Mouse (Mus musculus): ENCODE measurements around the gene Faim. TPM values are rescaled to one million over a fixed set of nuclear protein-coding genes. Genes with fewer than 3 reads are reported as not detected.

Gene Faim
- polyA plus RNA-seq, 1 experiment from 2014 or later, result 117 TPM

DNA sequence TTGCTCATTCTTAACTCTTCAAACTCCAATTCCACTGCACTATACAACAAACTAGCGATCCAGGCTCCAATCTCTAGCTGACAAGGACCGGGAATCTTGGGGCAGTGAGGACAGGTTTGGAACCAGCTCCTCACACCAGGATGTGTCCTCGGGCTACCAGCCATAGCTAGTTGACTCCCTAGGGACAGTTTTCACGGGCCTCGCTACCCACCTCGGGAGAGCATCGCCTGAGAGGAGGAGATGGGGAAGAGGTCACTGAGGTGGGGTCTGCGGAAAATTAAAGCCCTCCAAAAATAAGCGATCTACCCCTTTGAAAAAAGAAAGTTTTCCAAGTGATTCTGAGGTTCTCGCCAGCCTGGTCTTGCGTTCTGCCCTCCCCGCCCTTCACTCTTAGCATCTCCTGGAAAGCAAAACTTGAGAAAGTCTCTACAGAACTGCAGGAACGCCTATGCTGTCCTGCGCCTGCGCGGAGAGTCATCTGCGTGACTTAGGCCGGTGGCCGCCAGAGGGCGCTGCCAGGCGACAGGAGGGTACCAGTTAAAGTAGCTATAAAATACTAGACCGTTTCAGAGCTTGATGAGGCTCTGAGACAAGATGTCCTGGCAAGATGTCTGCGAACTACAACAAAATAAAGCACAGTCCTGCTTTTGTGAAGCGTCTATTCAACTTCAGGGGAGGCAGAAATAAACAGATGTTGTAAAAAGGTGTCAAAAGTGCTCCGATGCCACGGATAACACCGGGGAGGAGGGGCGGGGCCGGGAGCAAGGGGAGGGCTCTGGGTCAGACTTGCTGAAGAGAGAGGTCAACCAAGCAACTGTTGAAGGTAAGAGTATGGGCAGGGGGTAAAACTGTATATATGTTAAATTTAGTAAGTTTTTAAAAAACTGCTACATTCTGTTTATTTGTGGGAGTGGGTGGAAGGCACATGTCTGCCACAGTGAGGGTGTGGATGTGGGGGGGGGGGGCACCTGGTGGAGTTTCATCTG is 6.4 kb upstream of the Faim start:
- H3K4me2 ChIP-seq, result peak overlapping the region; percentile 54
- H3K4me3 ChIP-seq, result peak overlapping the region; percentile 33
- 4% methylated on average over 29 of the region's 29 CpGs for WGBS
- peak; percentile 65 for ATAC-seq (ENCODE audit: low FRiP score)
- H3K4me1 ChIP-seq (replicated peaks), result peaks cover 10% of the 10 kb centered on the region
- peak overlapping the region; percentile 49; the same call in 1 of the 2 replicates for H3K9ac ChIP-seq
- H3K9me3 ChIP-seq, result no peaks in the 10 kb centered on the region
- no peaks in the 10 kb centered on the region for H3K36me3 ChIP-seq
- H3K27me3 ChIP-seq, result peaks cover 69% of the 10 kb centered on the region
- no peak overlapping the region for H3K27ac ChIP-seq

DNA sequence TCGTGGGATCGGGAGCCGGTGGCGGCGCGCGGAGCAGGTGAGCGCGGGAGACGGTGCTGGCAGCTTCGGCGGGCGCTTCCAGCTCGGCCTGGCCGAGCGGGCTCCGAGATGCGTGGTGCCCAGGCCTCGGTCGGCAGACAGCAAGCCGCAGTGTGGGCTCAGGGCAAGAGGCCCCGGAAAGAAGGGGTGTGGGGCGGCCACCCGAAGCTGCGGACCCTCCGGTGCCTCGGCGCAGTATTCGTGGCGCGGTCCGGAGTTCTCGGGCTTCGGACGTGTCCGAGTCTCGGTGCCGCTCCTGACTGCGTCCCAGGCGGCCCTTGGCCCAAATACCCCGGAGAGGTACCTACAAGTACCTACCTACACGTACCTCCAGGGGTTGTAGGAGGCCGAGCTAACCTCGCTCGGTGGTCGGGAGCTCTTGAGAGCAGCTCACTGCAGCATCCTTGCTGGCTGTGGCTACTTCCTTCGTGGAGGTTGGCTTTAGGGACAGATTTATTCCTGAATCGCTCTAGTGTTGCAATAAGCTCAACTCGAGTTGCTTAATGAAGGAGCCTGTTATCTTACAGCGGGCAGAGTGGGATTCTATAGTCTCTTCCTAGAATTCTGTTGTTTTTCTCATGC is 413 bp downstream of the Faim start:
- Histone ChIP-seq H3K4me1 (replicated peaks) (peaks cover 18% of the 10 kb centered on the region), H3K27me3 (peaks cover 22% of the 10 kb centered on the region), H3K9me3 (no peaks in the 10 kb centered on the region), H3K27ac (peak overlapping the region; percentile 76), H3K36me3 (no peaks in the 10 kb centered on the region), H3K9ac (peak overlapping the region; percentile 91), H3K4me2 (peak overlapping the region; percentile 70), H3K4me3 (peak overlapping the region; percentile 88)
- WGBS, result under 1% methylated on average over 45 of the region's 50 CpGs
- peak; percentile 68 for ATAC-seq (ENCODE audit: low FRiP score)

DNA sequence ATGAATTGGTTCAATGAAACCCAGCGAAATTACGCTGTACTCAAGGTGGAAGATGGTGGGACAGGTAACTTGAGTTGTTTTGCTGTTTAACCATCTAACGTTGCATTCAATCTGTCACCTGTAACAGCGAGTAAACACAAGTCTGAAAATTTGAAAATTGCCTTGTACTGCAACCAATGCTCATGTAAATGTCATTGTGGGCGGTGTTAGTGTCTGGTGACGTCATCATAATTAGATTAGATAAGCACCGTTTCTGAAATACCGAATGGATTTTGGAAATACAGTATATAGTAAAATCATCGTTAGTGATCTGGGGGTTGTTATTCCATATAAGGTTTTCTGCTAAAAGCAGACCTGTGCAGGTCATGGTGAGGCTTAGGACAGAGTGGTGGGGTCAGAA is 958 bp downstream of the Faim start:
- Histone ChIP-seq H3K36me3 (no peaks in the 10 kb centered on the region), H3K9me3 (no peaks in the 10 kb centered on the region), H3K27ac (peak overlapping the region; percentile 76; the same call in 1 of the 2 replicates), H3K4me3 (peak overlapping the region; percentile 88), H3K27me3 (peaks cover 19% of the 10 kb centered on the region), H3K4me2 (peak overlapping the region; percentile 70), H3K4me1 (replicated peaks) (peaks cover 18% of the 10 kb centered on the region), H3K9ac (peak overlapping the region; percentile 91)
- WGBS, result 53% methylated on average over 9 of the region's 9 CpGs
- ATAC-seq (ENCODE audit: low FRiP score), result no peak

DNA sequence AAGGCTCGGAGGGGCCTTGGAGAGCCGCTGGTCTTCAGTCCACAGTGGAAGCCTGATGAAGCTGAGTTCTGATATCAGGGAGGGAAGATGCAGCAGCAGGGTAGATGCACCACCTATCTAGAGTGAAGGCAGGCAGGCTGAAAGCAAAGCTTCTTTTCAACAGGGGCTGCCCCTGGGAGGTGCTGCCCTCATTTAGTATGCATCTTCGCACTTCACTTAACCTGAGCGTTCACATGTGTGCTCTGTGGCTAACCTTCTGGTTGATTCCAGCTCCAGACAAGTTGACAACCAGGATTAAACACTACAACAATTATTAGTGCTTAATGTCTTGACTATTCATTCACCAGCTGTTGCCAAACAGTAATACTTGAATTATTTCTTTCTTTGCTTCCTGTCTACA is 7.9 kb downstream of the Faim start:
- H3K27me3 ChIP-seq, result no peaks in the 10 kb centered on the region
- 83% methylated on average over 4 of the region's 4 CpGs for WGBS
- H3K9me3 ChIP-seq, result no peaks in the 10 kb centered on the region
- H3K4me1 ChIP-seq (replicated peaks), result no peaks in the 10 kb centered on the region
- H3K4me3 ChIP-seq, result no peak overlapping the region
- no peak for ATAC-seq (ENCODE audit: low FRiP score)
- no peak overlapping the region for H3K4me2 ChIP-seq
- no peak overlapping the region for H3K9ac ChIP-seq
- peaks cover 41% of the 10 kb centered on the region for H3K36me3 ChIP-seq
- H3K27ac ChIP-seq, result no peak overlapping the region

DNA sequence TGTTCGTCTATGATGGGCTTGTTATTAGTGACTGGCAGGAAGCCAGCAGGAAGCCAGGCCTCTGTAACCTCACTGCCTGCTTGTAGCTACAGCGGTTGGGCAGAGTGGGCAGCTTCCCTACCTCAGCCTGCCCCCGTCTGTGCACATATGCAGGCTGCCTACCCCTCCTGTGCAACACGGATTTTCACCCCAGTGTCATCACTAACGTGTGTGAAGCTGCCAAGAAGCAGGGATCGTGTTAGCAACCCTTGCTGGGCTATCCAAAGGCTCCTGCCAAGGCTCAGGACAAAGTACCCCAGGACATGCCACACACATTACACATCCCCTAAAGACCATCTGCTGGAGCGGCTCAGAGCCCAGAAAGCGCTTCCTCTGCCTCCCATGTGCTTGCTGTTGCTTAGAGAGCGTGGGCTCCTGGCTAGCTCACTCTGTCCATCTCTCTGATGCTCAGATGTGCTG is 13.7 kb downstream of the Faim start:
- Histone ChIP-seq H3K4me3 (no peak overlapping the region), H3K27me3 (no peaks in the 10 kb centered on the region), H3K9ac (no peak overlapping the region), H3K9me3 (no peaks in the 10 kb centered on the region), H3K36me3 (peaks cover 67% of the 10 kb centered on the region), H3K27ac (no peak overlapping the region), H3K4me1 (replicated peaks) (no peaks in the 10 kb centered on the region), H3K4me2 (no peak overlapping the region)
- WGBS, result 77% methylated on average over 9 of the region's 9 CpGs
- no peak for ATAC-seq (ENCODE audit: low FRiP score)

DNA sequence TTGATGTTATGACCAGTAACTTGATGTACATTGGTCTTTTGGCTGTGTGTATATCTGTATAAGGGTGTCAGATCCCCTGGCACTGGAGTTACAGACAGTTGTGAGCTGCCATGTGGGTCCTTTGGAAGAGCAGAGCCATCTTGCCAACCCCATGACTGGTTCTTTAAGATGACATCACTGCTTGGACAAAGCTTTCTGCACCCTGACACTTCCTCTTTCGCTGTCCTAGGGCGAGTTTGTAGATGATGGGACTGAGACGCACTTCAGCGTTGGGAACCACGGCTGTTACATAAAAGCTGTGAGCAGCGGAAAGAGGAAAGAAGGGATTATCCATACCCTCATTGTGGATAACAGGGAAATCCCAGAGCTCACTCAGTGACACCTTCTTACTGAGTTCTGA is 15.2 kb downstream of the Faim start:
- WGBS, result 94% methylated on average over 6 of the region's 6 CpGs
- H3K9ac ChIP-seq, result no peak overlapping the region
- no peak for ATAC-seq (ENCODE audit: low FRiP score)
- H3K4me1 ChIP-seq (replicated peaks), result no peaks in the 10 kb centered on the region
- no peak overlapping the region for H3K27ac ChIP-seq
- peaks cover 72% of the 10 kb centered on the region for H3K36me3 ChIP-seq
- no peak overlapping the region for H3K4me3 ChIP-seq
- no peaks in the 10 kb centered on the region for H3K27me3 ChIP-seq
- no peak overlapping the region for H3K4me2 ChIP-seq
- no peaks in the 10 kb centered on the region for H3K9me3 ChIP-seq

DNA sequence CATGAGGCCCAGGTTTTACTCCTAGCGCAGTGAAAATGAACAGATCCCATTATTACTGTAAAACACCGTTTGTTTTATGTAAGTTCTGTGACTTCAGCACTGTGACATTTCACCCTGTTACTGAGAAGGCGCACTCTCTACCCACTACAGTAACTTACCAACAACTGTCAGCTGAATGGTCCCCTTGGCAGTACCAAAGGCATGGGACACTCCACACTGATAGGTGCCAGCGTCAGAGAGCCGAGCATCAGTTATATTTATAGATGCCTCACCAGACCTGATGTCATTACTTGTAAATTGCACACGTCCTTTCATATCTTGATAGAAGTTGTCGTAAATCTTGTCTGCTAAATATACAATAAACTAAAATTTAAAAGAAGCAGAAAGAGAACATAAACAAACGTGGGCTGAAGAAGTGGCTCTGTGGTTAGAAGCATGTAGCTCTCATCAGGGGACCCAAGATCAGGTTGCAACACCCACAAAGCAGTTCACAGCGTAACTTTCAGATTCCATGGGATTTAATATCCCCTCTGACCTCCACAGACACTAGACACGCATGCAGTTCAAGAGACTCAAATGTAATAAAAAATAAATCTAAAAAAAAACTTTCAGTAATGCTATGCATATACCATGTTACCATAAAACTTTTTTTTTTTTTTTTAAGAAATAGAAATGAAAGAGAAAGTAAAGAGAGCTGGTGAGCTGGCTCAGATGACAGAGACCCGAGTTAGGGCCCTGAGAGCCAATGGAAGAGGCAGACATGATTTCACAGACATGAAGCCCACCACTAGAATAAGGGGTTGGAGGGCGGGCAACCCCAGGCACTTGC is 23.1 kb downstream of the Faim start:
- no peak overlapping the region for H3K4me2 ChIP-seq
- no peak overlapping the region for H3K4me3 ChIP-seq
- WGBS, result 84% methylated on average over 12 of the region's 12 CpGs
- H3K4me1 ChIP-seq (replicated peaks), result no peaks in the 10 kb centered on the region
- no peak for ATAC-seq (ENCODE audit: low FRiP score)
- H3K9me3 ChIP-seq, result no peaks in the 10 kb centered on the region
- H3K27ac ChIP-seq, result no peak overlapping the region
- peaks cover 18% of the 10 kb centered on the region for H3K36me3 ChIP-seq
- no peaks in the 10 kb centered on the region for H3K27me3 ChIP-seq
- H3K9ac ChIP-seq, result no peak overlapping the region

DNA sequence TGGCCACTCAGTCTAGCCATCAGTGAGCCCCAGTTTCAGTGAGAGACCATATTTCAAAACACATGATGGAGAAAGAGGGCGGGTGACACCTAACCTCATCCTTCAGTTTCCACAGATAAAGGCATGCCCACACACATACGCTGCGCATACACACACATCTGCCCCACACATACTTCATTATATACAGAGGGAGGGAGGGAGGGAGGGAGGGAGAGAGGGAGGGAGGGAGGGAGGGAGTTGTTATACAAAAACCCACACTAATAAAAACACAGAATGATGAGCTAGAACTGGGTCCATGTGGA is 23.7 kb downstream of the Faim start:
- 91% methylated on average over 3 of the region's 3 CpGs for WGBS
- peaks cover 18% of the 10 kb centered on the region for H3K36me3 ChIP-seq
- H3K9me3 ChIP-seq, result no peaks in the 10 kb centered on the region

DNA sequence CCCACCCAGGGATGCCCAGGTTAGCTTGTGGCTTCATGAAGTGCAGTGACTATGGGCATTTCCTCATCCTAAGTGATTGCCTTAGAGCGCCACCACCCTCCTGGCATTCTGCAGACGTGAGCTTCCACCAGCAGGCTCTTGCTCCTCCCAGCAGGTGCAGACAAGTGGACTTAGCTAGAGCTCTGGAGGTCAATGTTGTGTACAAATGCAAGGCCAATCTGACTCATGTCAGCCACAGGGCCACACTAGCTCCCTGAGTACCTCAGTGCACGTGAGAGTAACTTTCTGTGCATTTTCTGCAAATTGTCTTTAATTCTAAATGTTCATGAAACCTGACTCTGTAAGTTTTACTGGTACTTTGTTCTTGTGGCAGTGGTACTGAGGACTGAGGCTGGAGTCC is 30.1 kb downstream of the Faim start:
- no peaks in the 10 kb centered on the region for H3K27me3 ChIP-seq
- no peaks in the 10 kb centered on the region for H3K4me1 ChIP-seq (replicated peaks)
- no peak for ATAC-seq (ENCODE audit: low FRiP score)
- no peak overlapping the region for H3K27ac ChIP-seq
- H3K4me3 ChIP-seq, result no peak overlapping the region
- H3K4me2 ChIP-seq, result no peak overlapping the region
- H3K9ac ChIP-seq, result no peak overlapping the region
- WGBS, result 72% methylated on average over 3 of the region's 3 CpGs
- no peaks in the 10 kb centered on the region for H3K36me3 ChIP-seq
- H3K9me3 ChIP-seq, result no peaks in the 10 kb centered on the region

More for the DNA sequence above, 23.7 kb downstream of the Faim start:
- ATAC-seq (ENCODE audit: low FRiP score), result no peak
- H3K4me3 ChIP-seq, result no peak overlapping the region
- no peak overlapping the region for H3K4me2 ChIP-seq
- no peaks in the 10 kb centered on the region for H3K4me1 ChIP-seq (replicated peaks)
- no peak overlapping the region for H3K27ac ChIP-seq
- H3K27me3 ChIP-seq, result no peaks in the 10 kb centered on the region
- no peak overlapping the region for H3K9ac ChIP-seq

DNA sequence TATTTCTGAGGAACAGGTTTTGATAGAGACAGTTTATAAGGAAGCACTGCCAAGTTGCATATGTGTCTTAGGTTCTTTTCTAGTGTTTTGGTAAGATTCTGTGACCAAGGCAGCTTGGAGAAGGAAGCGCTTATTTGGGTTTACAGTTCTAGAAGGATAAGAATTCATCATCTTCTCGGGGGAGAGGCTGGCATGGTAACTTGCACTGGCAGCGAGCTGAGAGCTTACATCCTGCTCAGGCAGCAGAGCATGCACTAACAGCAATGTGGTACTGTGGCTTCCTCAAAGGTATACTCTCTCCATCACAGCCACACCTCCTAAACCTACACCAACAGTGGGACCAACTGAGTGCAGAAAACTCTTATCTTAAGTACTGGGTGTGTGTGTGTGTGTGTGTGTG is 30.6 kb downstream of the Faim start:
- no peak overlapping the region for H3K9ac ChIP-seq
- no peak overlapping the region for H3K4me2 ChIP-seq
- no peak for ATAC-seq (ENCODE audit: low FRiP score)
- H3K36me3 ChIP-seq, result no peaks in the 10 kb centered on the region
- H3K4me1 ChIP-seq (replicated peaks), result no peaks in the 10 kb centered on the region
- H3K27me3 ChIP-seq, result no peaks in the 10 kb centered on the region
- no peak overlapping the region for H3K4me3 ChIP-seq
- no peaks in the 10 kb centered on the region for H3K9me3 ChIP-seq
- no peak overlapping the region for H3K27ac ChIP-seq
- 86% methylated on average over 3 of the region's 3 CpGs for WGBS

DNA sequence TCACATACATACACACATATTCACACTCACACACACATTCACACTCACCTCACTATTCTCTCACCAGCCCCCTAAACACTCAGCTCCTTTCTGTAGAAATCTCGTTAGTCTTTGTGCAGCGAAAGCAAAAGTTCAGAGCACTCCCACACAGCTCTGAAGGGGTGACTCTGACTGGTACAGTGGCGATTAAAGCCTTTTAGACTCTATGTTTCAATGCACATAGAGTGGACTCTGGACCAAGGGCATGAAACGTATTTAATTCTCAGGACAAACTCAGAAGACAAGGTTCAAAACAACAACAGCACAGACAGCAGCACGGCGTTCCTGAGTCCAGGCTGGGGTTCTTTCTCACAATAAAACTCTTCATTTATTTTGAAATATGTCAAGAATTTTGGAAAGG is 31.5 kb downstream of the Faim start:
- Histone ChIP-seq H3K9me3 (no peaks in the 10 kb centered on the region), H3K4me3 (no peak overlapping the region), H3K4me2 (no peak overlapping the region), H3K4me1 (replicated peaks) (no peaks in the 10 kb centered on the region), H3K36me3 (no peaks in the 10 kb centered on the region), H3K27ac (no peak overlapping the region), H3K9ac (no peak overlapping the region), H3K27me3 (no peaks in the 10 kb centered on the region)
- WGBS, result 87% methylated on average over 6 of the region's 6 CpGs
- ATAC-seq (ENCODE audit: low FRiP score), result no peak

DNA sequence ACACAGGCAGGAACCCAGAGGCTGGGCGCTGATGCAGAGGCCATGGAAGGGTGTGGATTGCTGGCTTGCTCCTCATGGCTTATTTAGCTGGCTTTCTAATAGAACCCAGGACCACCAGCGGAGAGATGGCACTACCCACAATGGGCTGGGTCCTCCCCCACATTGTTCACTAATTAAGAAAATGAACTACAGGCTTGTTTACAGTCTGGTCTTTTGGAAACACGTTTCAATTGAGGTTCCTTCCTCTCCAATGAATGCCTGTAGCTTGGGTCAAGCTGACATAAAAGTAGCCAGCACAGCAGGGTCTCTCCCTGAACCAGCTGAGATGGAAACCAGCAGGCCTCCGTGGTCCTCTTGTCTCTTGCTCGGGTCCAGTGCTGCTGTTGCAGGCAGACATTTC is 35.0 kb downstream of the Faim start:
- ATAC-seq (ENCODE audit: low FRiP score), result no peak
- H3K27ac ChIP-seq, result no peak overlapping the region
- H3K9ac ChIP-seq, result no peak overlapping the region
- no peaks in the 10 kb centered on the region for H3K27me3 ChIP-seq
- H3K36me3 ChIP-seq, result no peaks in the 10 kb centered on the region
- H3K9me3 ChIP-seq, result no peaks in the 10 kb centered on the region
- no peak overlapping the region for H3K4me2 ChIP-seq
- H3K4me1 ChIP-seq (replicated peaks), result no peaks in the 10 kb centered on the region
- 22% methylated on average over 5 of the region's 5 CpGs for WGBS
- H3K4me3 ChIP-seq, result no peak overlapping the region
